Mouse (Mus musculus) ES-Bruce4 (cell line): ENCODE measurements around the gene Inip.

Experiments
- CTCF ChIP-seq: IDR thresholded peaks from one replicate; pipeline ENCODE4 v1.8.1; 2011; ENCODE audit warnings: low read depth, low read length
- POLR2A ChIP-seq: IDR thresholded peaks from one replicate; pipeline ENCODE4 v1.8.1; 2011; ENCODE audit warnings: low read length; ENCODE audit not compliant: insufficient read depth

GRCm38 (mm10) chr4:59728839-59729238, 72.5 kb downstream of the Inip start:
- TF ChIP-seq CTCF = no peak
- TF ChIP-seq POLR2A = no peak
